Mouse (Mus musculus): ENCODE data around the gene Tmem168. TPM values are rescaled to one million over a fixed set of nuclear protein-coding genes. Genes with fewer than 3 reads are reported as not detected.

The Tmem168 gene
- polyA plus RNA-seq, 1 experiment from 2014 or later: 33.8 TPM

- DNase-seq (ENCODE audit: low spot score): no peak
- H3K4me2 ChIP-seq (ENCODE audit: low read depth): no peak overlapping the region
- no peaks in the 10 kb centered on the region for H3K36me3 ChIP-seq (ENCODE audit: control insufficient read depth, insufficient read depth, low read length)
- H3K4me3 ChIP-seq (ENCODE audit: low read depth, low read length): no peak overlapping the region
- H3K9ac ChIP-seq (ENCODE audit: low read length): no peak overlapping the region
- no peaks in the 10 kb centered on the region for H3K4me1 ChIP-seq (ENCODE audit: control insufficient read depth, insufficient read depth, low read length)
- H3K9me3 ChIP-seq (ENCODE audit: control insufficient read depth, low read length): no peaks in the 10 kb centered on the region
- no peak for ATAC-seq (ENCODE audit: insufficient read depth, low FRiP score, low TSS enrichment)
- WGBS: 91% methylated on average over 3 of the region's 3 CpGs
- H3K27ac ChIP-seq (ENCODE audit: low read depth, low read length): no peak overlapping the region
- H3K27me3 ChIP-seq (ENCODE audit: control insufficient read depth, insufficient read depth, low read length): no peaks in the 10 kb centered on the region
Observed at GRCm38 (mm10) chr6:13541761-13542160, 66.1 kb downstream of the Tmem168 start.

- H3K9ac ChIP-seq (ENCODE audit: low read length): no peak overlapping the region
- 83% methylated on average over 7 of the region's 7 CpGs for WGBS
- H3K4me1 ChIP-seq (ENCODE audit: control insufficient read depth, insufficient read depth, low read length): no peaks in the 10 kb centered on the region
- H3K27me3 ChIP-seq (ENCODE audit: control insufficient read depth, insufficient read depth, low read length): no peaks in the 10 kb centered on the region
- no peak overlapping the region for H3K27ac ChIP-seq (ENCODE audit: low read depth, low read length)
- DNase-seq (ENCODE audit: low spot score): no peak
- H3K4me2 ChIP-seq (ENCODE audit: low read depth): no peak overlapping the region
- H3K36me3 ChIP-seq (ENCODE audit: control insufficient read depth, insufficient read depth, low read length): no peaks in the 10 kb centered on the region
- ATAC-seq (ENCODE audit: insufficient read depth, low FRiP score, low TSS enrichment): no peak
- H3K4me3 ChIP-seq (ENCODE audit: low read depth, low read length): no peak overlapping the region
- no peaks in the 10 kb centered on the region for H3K9me3 ChIP-seq (ENCODE audit: control insufficient read depth, low read length)
Observed at GRCm38 (mm10) chr6:13537275-13537964, 70.5 kb downstream of the Tmem168 start.

Other genes starting within 250 kb of the Tmem168 start
- 22.0 and 22.7 TPM in 2 replicates for gene Bmt2, start 69.9 kb upstream of the Tmem168 start, polyA plus RNA-seq (2014; fragmentation: Nextera tagmentation; extraction: Ambion mirVana)
- 24.8 and 25.1 TPM in 2 replicates for gene Gpr85, start 231.8 kb upstream of the Tmem168 start, polyA plus RNA-seq (2014; fragmentation: Nextera tagmentation; extraction: Ambion mirVana)

Measured in neural tube, embryonic 11.5 days (tissue).